Mouse (Mus musculus): Measurements from ENCODE around the gene Qsox1. TPM values are rescaled to one million over a fixed set of nuclear protein-coding genes. Genes with fewer than 3 reads are reported as not detected.

Gene Qsox1
- polyA plus RNA-seq, 1 experiment from 2014 or later = 31.8 TPM

Other genes starting within 250 kb of the Qsox1 start
- not detected in 2 replicates for gene Lhx4, start 61.2 kb downstream of the Qsox1 start, polyA plus RNA-seq (2015; fragmentation: Nextera tagmentation; extraction: Ambion mirVana)
- gene Cep350, start 160.4 kb upstream of the Qsox1 start, polyA plus RNA-seq (2015; fragmentation: Nextera tagmentation; extraction: Ambion mirVana) = 5.9 and 6.0 TPM in 2 replicates
- 51.2 and 52.7 TPM in 2 replicates for gene Tor1aip2, start 222.5 kb upstream of the Qsox1 start, polyA plus RNA-seq (2015; fragmentation: Nextera tagmentation; extraction: Ambion mirVana)
- 19.3 and 23.4 TPM in 2 replicates for gene Tor1aip1, start 223.6 kb upstream of the Qsox1 start, polyA plus RNA-seq (2015; fragmentation: Nextera tagmentation; extraction: Ambion mirVana)